Mouse (Mus musculus): Measurements from ENCODE around the gene Hps4. TPM values are rescaled to one million over a fixed set of nuclear protein-coding genes. Genes with fewer than 3 reads are reported as not detected.

Hps4 gene
- polyA plus RNA-seq, 1 experiment from 2014 or later, result 27.0 TPM

DNA sequence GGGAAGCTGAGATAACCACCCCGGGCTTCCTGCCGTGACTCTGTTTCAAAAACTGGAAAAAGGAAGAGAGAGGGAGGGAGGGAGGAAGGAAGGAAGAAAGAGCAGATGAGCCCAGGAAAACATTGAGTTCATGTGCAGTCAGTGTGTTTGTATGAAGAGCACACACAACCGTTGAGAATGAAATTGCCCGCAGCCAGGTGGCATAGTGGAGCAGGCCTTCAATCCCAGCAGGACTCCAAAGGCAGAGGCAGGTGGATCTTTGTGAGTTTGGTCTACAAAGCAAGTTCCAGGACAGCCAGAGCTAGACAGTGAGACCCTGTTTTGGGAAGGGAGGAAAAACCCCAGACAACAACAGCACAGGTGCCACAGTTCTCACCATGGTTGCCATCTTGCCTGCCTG is 24.5 kb downstream of the Hps4 start:
- Histone ChIP-seq H3K36me3 (ENCODE audit: insufficient read depth) (peaks cover 71% of the 10 kb centered on the region), H3K27me3 (ENCODE audit: insufficient read depth, low read length) (no peaks in the 10 kb centered on the region), H3K4me3 (ENCODE audit: low read depth, low read length) (no peak overlapping the region), H3K4me2 (no peak overlapping the region), H3K9me3 (ENCODE audit: low read depth, low read length) (no peaks in the 10 kb centered on the region), H3K4me1 (ENCODE audit: insufficient read depth) (no peaks in the 10 kb centered on the region), H3K27ac (ENCODE audit: low read depth) (no peak overlapping the region), H3K9ac (no peak overlapping the region)
- DNase-seq (no peak), ATAC-seq (ENCODE audit: insufficient read depth) (no peak)
- 86% methylated on average over 4 of the region's 4 CpGs for WGBS
- TF ChIP-seq CTCF (IDR thresholded peaks at IDR 0.05; ENCODE audit: low read depth), result 0 out of 2 replicates have a peak, but pooled peaks have one; percentile 2

DNA sequence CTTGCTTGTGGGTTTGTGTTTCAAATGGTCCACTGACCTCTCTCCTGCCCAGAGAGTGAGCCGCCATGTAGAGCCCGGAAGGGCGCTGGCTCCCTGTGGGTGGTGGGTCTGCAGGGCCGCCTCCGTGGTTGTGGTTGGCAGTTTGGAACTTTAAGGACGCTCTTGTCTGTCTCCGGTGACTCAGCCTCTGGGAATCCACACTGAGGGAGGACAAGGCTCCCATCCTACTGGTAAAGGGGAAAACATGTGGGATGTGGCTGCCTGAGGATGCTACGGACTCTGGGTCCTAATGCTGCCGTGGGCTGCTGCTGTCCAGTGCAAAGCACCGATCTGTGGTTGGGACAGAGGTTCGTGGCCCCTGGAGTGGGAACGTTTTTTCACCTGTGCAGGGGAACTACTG is 25.0 kb downstream of the Hps4 start:
- 84% methylated on average over 12 of the region's 12 CpGs for WGBS

DNA sequence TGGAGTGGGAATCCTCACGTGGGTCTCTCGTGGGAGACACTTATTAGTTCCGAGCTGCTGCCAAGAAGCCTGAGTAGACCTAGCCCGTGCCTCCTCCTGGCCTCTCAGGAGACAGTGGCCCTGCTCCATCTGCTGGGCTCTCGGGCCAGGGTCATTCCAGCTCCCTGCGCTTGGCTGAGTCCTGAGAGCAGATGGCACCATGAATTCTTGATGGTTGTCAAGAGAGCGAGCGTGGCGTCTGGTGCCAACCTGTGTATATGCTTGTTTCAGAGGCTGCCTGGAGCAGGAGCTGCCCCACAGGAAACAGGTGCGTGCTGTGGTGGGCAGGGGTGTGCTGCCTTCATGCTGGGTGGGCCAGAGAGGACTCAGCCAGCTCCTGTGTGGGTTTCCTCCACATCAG is 25.8 kb downstream of the Hps4 start:
- no peaks in the 10 kb centered on the region for H3K4me1 ChIP-seq (ENCODE audit: insufficient read depth)
- DNase-seq (no peak), ATAC-seq (ENCODE audit: insufficient read depth) (no peak)
- no peaks in the 10 kb centered on the region for H3K9me3 ChIP-seq (ENCODE audit: low read depth, low read length)
- 86% methylated on average over 10 of the region's 10 CpGs for WGBS
- H3K27me3 ChIP-seq (ENCODE audit: insufficient read depth, low read length), result no peaks in the 10 kb centered on the region
- no peak overlapping the region for H3K9ac ChIP-seq
- no peak for TF ChIP-seq CTCF (IDR thresholded peaks at IDR 0.05; ENCODE audit: low read depth)
- H3K27ac ChIP-seq (ENCODE audit: low read depth), result no peak overlapping the region
- peaks cover 67% of the 10 kb centered on the region for H3K36me3 ChIP-seq (ENCODE audit: insufficient read depth)
- no peak overlapping the region for H3K4me2 ChIP-seq
- H3K4me3 ChIP-seq (ENCODE audit: low read depth, low read length), result no peak overlapping the region

More for the DNA sequence above, 25.0 kb downstream of the Hps4 start:
- Histone ChIP-seq H3K27ac (ENCODE audit: low read depth) (no peak overlapping the region), H3K36me3 (ENCODE audit: insufficient read depth) (peaks cover 74% of the 10 kb centered on the region), H3K4me1 (ENCODE audit: insufficient read depth) (no peaks in the 10 kb centered on the region), H3K4me3 (ENCODE audit: low read depth, low read length) (no peak overlapping the region), H3K27me3 (ENCODE audit: insufficient read depth, low read length) (no peaks in the 10 kb centered on the region), H3K4me2 (no peak overlapping the region), H3K9ac (no peak overlapping the region), H3K9me3 (ENCODE audit: low read depth, low read length) (no peaks in the 10 kb centered on the region)
- no peak for ATAC-seq (ENCODE audit: insufficient read depth)
- no peak for TF ChIP-seq CTCF (IDR thresholded peaks at IDR 0.05; ENCODE audit: low read depth)
- no peak for DNase-seq

DNA sequence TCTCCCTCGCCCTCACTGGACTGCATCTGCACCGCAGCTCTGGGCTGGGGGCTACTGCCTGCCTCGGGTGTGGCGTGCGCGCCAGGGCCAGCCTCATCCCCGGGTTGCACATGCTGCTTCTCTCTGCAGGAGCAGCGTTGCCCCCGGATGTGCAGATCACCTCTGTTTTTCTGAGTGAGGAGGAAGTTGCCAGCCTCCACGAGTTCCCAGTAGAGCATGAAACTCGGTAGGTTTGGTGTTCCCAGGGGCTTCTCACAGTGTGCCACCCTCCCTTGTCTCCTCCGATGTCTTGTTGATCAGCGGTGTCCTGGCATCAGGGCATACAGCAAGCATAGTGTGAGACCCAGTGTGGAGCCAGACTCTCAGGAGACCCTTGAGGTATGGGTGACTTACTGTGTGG is 26.4 kb downstream of the Hps4 start:
- Histone ChIP-seq H3K27ac (ENCODE audit: low read depth) (no peak overlapping the region), H3K36me3 (ENCODE audit: insufficient read depth) (peaks cover 65% of the 10 kb centered on the region), H3K9ac (no peak overlapping the region), H3K4me1 (ENCODE audit: insufficient read depth) (no peaks in the 10 kb centered on the region), H3K4me3 (ENCODE audit: low read depth, low read length) (no peak overlapping the region), H3K27me3 (ENCODE audit: insufficient read depth, low read length) (no peaks in the 10 kb centered on the region), H3K9me3 (ENCODE audit: low read depth, low read length) (no peaks in the 10 kb centered on the region), H3K4me2 (no peak overlapping the region)
- no peak for TF ChIP-seq CTCF (IDR thresholded peaks at IDR 0.05; ENCODE audit: low read depth)
- DNase-seq (no peak), ATAC-seq (ENCODE audit: insufficient read depth) (no peak)
- 89% methylated on average over 13 of the region's 13 CpGs for WGBS

GRCm38 (mm10) chr5:112370236-112370813 is 27.4 kb downstream of the Hps4 start:
- 95% methylated on average over 12 of the region's 12 CpGs for WGBS

DNA sequence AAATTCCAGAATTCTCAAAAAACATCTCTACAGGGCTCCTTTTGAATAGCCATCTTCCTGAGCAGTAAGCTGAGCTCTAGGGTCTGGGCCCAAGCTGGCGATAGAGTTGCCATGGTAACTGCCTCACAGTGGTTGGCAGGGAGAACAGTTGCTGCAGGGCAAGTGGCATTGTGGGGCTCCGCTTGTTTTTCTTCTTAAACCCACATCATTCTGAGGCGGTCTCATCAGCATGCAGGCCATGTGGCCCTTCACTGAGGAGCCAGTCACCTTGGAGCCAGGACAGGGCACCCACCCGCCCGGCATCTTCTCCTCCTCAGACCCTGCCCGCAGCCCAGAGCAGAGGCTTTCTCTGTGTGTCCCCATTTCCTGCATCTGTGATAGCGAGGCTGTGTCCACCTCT is 29.1 kb downstream of the Hps4 start:
- 74% methylated on average over 7 of the region's 7 CpGs for WGBS
- TF ChIP-seq CTCF (IDR thresholded peaks at IDR 0.05; ENCODE audit: low read depth), result no peak
- Histone ChIP-seq H3K9me3 (ENCODE audit: low read depth, low read length) (no peaks in the 10 kb centered on the region), H3K36me3 (ENCODE audit: insufficient read depth) (peaks cover 69% of the 10 kb centered on the region), H3K4me2 (no peak overlapping the region), H3K4me3 (ENCODE audit: low read depth, low read length) (no peak overlapping the region), H3K9ac (no peak overlapping the region), H3K27me3 (ENCODE audit: insufficient read depth, low read length) (no peaks in the 10 kb centered on the region), H3K27ac (ENCODE audit: low read depth) (no peak overlapping the region), H3K4me1 (ENCODE audit: insufficient read depth) (no peaks in the 10 kb centered on the region)
- ATAC-seq (ENCODE audit: insufficient read depth) (no peak), DNase-seq (no peak)

More at GRCm38 (mm10) chr5:112370236-112370813, 27.4 kb downstream of the Hps4 start:
- Histone ChIP-seq H3K27ac (ENCODE audit: low read depth) (no peak overlapping the region), H3K4me2 (no peak overlapping the region), H3K4me1 (ENCODE audit: insufficient read depth) (no peaks in the 10 kb centered on the region), H3K36me3 (ENCODE audit: insufficient read depth) (peaks cover 68% of the 10 kb centered on the region), H3K4me3 (ENCODE audit: low read depth, low read length) (no peak overlapping the region), H3K9ac (no peak overlapping the region), H3K27me3 (ENCODE audit: insufficient read depth, low read length) (no peaks in the 10 kb centered on the region), H3K9me3 (ENCODE audit: low read depth, low read length) (no peaks in the 10 kb centered on the region)
- DNase-seq, result no peak
- TF ChIP-seq CTCF (IDR thresholded peaks at IDR 0.05; ENCODE audit: low read depth), result no peak
- no peak for ATAC-seq (ENCODE audit: insufficient read depth)

GRCm38 (mm10) chr5:112376111-112376510 is 33.2 kb downstream of the Hps4 start:
- WGBS, result 86% methylated on average over 4 of the region's 4 CpGs
- Histone ChIP-seq H3K9ac (no peak overlapping the region), H3K27ac (ENCODE audit: low read depth) (no peak overlapping the region), H3K36me3 (ENCODE audit: insufficient read depth) (peaks cover 46% of the 10 kb centered on the region), H3K9me3 (ENCODE audit: low read depth, low read length) (no peaks in the 10 kb centered on the region), H3K4me3 (ENCODE audit: low read depth, low read length) (no peak overlapping the region), H3K4me1 (ENCODE audit: insufficient read depth) (no peaks in the 10 kb centered on the region), H3K4me2 (no peak overlapping the region), H3K27me3 (ENCODE audit: insufficient read depth, low read length) (no peaks in the 10 kb centered on the region)
- no peak for TF ChIP-seq CTCF (IDR thresholded peaks at IDR 0.05; ENCODE audit: low read depth)
- DNase-seq (no peak), ATAC-seq (ENCODE audit: insufficient read depth) (no peak)
